Mouse (Mus musculus) intestine, embryonic 15.5 days (tissue): Measurements from ENCODE around the gene Cldnd1. TPM values are rescaled to one million over a fixed set of nuclear protein-coding genes. Genes with fewer than 3 reads are reported as not detected.

Experiments
- ATAC-seq: fragments of 200-750 bp; cut with Nextera tagmentation; 2 replicates; pipeline ENCODE4 v1.8.0; 2017; ENCODE audit warnings: moderate TSS enrichment, moderate library complexity
- H3K27ac ChIP-seq: fragments of 300-500 bp; sonication (generic); 2 replicates; pipeline ENCODE4 v1.5.1; 2015; ENCODE audit warnings: mild to moderate bottlenecking, inconsistent platforms
- H3K27me3 ChIP-seq: fragments of 300-500 bp; sonication (generic); replicated peaks from 2 replicates; pipeline ENCODE4 v1.6.1; 2015; ENCODE audit warnings: inconsistent platforms
- H3K36me3 ChIP-seq: fragments of 300-500 bp; sonication (generic); 2 replicates; pipeline ENCODE4 v1.6.1; 2015; ENCODE audit warnings: inconsistent platforms
- H3K4me1 ChIP-seq: fragments of 300-500 bp; sonication (generic); replicated peaks from 2 replicates; pipeline ENCODE4 v1.6.1; 2015; ENCODE audit warnings: inconsistent platforms
- H3K4me2 ChIP-seq: fragments of 300-500 bp; sonication (generic); replicated peaks from 2 replicates; pipeline ENCODE4 v1.6.1; 2015; ENCODE audit warnings: mild to moderate bottlenecking, inconsistent platforms
- H3K4me3 ChIP-seq: fragments of 300-500 bp; sonication (generic); replicated peaks from 2 replicates; pipeline ENCODE4 v1.5.1; 2015; ENCODE audit warnings: inconsistent platforms
- H3K9ac ChIP-seq: fragments of 300-500 bp; sonication (generic); 2 replicates; pipeline ENCODE4 v1.6.1; 2015; ENCODE audit warnings: inconsistent platforms
- H3K9me3 ChIP-seq: fragments of 300-500 bp; sonication (generic); 2 replicates; pipeline ENCODE4 v1.6.1; 2016; ENCODE audit warnings: inconsistent platforms
- WGBS: fragments of 180-500 bp; shearing (Covaris S2); methylation state at CpG from one replicate; pipeline ENCODE4 v1.1.7; 2015; 5-methylcytosine and 5-hydroxymethylcytosine counted together
- polyA plus RNA-seq: library from polyadenylated mRNA; unstranded; fragments of >200 nt; fragmentation: Nextera tagmentation; extraction: Ambion mirVana; gene quantifications from 2 replicates; pipeline ENCODE4 v1.2.1, GENCODE M21; 2015

The Cldnd1 gene
- polyA plus RNA-seq, 1 experiment from 2014 or later, result 97.6 TPM

DNA sequence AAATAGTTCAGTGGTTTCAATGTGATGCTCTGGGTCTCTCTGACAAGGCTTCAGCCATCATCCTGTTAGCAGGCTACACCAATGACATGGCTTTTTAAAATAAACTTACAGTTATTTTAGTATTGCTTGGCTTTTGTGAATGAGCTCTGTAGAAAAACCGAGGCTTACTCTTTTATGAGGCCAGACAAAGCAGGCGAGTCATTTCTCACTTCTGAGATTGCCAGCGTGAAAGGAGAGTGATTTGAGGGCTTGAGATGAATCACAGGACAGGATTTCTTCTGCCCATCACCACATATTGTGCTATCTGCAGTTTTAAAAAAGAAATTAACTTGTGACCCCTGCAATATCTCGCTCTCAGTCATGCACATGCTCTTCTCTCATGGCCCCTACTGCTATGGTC, 12.7 kb upstream of the Cldnd1 start:
- no peak overlapping the region for H3K4me2 ChIP-seq
- no peaks in the 10 kb centered on the region for H3K27me3 ChIP-seq
- ATAC-seq, result no peak
- no peaks in the 10 kb centered on the region for H3K9me3 ChIP-seq
- no peaks in the 10 kb centered on the region for H3K4me1 ChIP-seq
- no peak overlapping the region for H3K27ac ChIP-seq
- 62% methylated on average over 4 of the region's 4 CpGs for WGBS
- H3K36me3 ChIP-seq, result no peaks in the 10 kb centered on the region
- H3K4me3 ChIP-seq, result no peak overlapping the region
- no peak overlapping the region for H3K9ac ChIP-seq

DNA sequence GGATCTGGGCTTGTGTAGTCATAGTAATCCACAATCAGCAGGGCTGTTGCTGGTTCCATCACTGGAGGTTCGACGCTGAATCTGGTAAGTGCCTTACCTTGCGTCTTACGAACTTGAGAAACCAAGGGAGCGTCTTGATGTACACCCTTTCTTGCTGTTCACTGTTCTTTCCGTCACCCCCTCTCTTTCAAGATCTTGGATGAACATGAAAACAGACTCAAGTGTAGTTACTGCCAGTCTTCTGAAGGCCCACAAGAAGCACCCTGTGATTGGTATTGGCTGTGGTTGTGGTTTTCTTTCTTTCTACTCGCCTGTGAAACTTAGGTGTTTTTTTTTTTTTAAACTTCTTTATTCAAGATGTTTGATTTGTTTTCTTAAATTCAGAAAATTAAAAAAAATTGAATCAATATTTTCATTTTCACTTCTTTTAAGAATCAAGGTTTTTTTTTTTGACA, 9.0 kb upstream of the Cldnd1 start, which contains the start of gene Gpr15:
TSS of gene Gpr15 (minus strand) at position 405 of the 455 bp plus-strand sequence.
- Histone ChIP-seq H3K9ac (no peak within 1 kb of the TSS), H3K36me3 (no peaks in the 10 kb centered on the region), H3K27ac (no peak within 1 kb of the TSS), H3K4me3 (no peak within 1 kb of the TSS), H3K4me2 (no peak within 1 kb of the TSS), H3K27me3 (no peaks in the 10 kb centered on the region), H3K9me3 (no peaks in the 10 kb centered on the region), H3K4me1 (no peaks in the 10 kb centered on the region)
- WGBS, result 93% methylated on average over 7 of the region's 7 CpGs
- no peak for ATAC-seq

DNA sequence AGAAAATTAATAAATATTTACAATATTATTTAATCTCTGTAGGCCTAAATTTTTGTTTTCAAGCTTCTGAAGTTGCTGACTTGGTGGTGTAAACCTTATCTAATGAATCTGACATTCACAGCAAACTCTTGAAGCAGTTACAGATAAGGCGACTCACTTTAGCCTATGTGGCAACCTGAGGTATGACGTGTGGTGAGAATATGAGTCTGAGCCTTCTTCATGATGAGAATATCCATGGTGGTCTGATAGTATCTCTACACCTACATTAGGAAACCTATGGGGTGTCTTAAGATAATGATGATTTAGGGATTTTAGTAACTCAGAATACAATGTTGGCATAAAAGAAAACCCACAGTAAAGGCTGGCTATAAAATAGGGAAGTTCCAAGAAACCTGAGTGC, 5.4 kb upstream of the Cldnd1 start:
- H3K4me1 ChIP-seq, result no peaks in the 10 kb centered on the region
- H3K27me3 ChIP-seq, result no peaks in the 10 kb centered on the region
- no peak overlapping the region for H3K4me2 ChIP-seq
- no peak overlapping the region for H3K4me3 ChIP-seq
- WGBS, result 69% methylated on average over 2 of the region's 2 CpGs
- no peak for ATAC-seq
- H3K27ac ChIP-seq, result no peak overlapping the region
- H3K9me3 ChIP-seq, result no peaks in the 10 kb centered on the region
- H3K9ac ChIP-seq, result no peak overlapping the region
- H3K36me3 ChIP-seq, result no peaks in the 10 kb centered on the region

DNA sequence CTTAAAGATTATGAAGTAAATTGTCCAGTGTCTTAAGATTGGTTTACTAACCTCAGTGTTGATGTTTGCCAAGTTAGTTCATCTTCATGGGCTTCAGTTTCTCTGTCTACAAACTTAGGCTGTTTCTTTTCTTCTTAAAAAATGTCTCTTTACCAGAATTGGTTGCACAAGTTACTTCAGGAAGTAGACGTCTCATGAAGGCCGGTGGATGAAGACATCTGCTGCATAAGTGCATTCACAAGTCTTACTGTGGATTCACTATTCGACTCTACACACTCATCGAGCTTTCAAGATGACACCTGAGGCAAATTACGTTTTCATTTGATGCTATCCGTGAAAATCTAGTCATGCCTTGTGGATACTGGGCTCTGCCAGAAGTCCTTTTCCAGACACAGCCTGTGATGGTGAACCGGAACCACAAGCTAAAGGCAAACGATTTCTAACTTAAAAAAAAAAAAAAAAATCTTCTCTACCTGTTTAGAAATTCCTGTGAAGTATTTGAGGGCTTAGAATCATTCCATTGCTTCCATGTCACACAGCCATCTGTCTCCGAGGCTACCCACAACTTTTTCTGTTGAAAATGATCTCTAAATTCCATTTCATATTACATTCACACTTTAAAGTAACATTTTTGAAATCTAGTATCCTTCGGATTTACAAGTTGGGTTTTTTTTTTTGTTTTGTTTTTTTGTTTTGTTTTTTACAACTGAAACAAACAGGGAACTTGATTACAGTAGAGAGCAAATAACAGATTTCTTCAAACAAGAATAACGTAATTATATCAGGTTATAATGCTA, 832 bp upstream of the Cldnd1 start:
- ATAC-seq, result no peak
- Histone ChIP-seq H3K27ac (no peak overlapping the region), H3K9ac (no peak overlapping the region), H3K4me3 (peak overlapping the region; percentile 68; the same call in 1 of the 2 replicates), H3K9me3 (no peaks in the 10 kb centered on the region), H3K36me3 (no peaks in the 10 kb centered on the region), H3K27me3 (no peaks in the 10 kb centered on the region), H3K4me2 (peak overlapping the region; percentile 63), H3K4me1 (peaks cover 4% of the 10 kb centered on the region; the same call in 1 of the 2 replicates)
- 73% methylated on average over 11 of the region's 11 CpGs for WGBS

DNA sequence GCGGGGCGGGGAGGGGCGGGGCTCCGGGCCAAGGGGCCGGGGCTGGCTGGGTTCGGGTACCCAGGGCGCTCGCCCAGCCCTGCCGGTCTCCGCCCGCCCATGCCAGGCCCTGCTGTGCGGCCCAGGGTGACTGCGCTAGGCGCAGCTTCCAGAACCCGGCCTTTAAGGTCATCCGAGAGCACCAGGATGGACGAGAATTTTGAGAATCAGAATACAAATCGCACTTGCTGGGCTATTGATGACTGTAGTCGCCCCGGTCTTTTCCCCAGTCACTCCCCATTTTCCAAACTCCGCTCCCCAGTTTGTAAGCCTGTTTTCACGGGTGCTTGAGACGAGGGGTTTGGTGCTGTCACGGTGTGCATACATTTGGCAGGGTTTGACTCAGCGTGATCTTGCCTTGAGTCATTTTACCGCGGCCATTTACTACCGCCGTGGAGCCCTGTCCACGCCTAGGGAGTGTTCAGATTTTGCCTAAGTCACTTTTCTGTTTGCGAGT, 514 bp downstream of the Cldnd1 start:
- WGBS, result 0% methylated on average over 28 of the region's 31 CpGs

DNA sequence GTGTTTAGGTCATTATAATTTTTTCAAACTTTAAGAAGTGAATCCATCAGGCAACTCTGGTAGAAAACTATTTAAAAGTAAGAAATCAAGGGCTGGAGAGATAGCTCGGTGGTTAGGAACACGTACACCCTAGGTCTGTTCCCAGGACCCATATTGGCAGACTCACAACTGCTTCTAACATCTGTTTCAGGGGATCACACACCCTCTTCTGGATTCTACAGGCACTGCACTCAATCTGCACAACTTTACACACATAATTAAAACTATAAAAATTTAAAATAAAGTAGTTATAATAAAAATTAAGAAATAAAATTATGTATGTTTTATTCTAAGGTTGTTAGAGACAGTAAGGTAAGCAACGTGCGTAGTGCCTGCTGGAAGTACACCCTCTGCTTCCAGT, 10.5 kb downstream of the Cldnd1 start:
- Histone ChIP-seq H3K4me3 (no peak overlapping the region), H3K36me3 (peaks cover 5% of the 10 kb centered on the region), H3K4me2 (no peak overlapping the region), H3K9me3 (no peaks in the 10 kb centered on the region), H3K4me1 (no peaks in the 10 kb centered on the region), H3K27me3 (no peaks in the 10 kb centered on the region), H3K9ac (no peak overlapping the region), H3K27ac (no peak overlapping the region)
- 85% methylated on average over 4 of the region's 4 CpGs for WGBS
- ATAC-seq, result no peak

More for the DNA sequence above, 514 bp downstream of the Cldnd1 start:
- ATAC-seq, result peak; percentile 95
- Histone ChIP-seq H3K4me1 (peaks cover 4% of the 10 kb centered on the region; the same call in 1 of the 2 replicates), H3K27ac (peak overlapping the region; percentile 79), H3K4me2 (peak overlapping the region; percentile 63), H3K9me3 (no peaks in the 10 kb centered on the region), H3K9ac (peak overlapping the region; percentile 68), H3K36me3 (peaks cover 5% of the 10 kb centered on the region; the same call in 1 of the 2 replicates), H3K27me3 (no peaks in the 10 kb centered on the region), H3K4me3 (peak overlapping the region; percentile 68)

DNA sequence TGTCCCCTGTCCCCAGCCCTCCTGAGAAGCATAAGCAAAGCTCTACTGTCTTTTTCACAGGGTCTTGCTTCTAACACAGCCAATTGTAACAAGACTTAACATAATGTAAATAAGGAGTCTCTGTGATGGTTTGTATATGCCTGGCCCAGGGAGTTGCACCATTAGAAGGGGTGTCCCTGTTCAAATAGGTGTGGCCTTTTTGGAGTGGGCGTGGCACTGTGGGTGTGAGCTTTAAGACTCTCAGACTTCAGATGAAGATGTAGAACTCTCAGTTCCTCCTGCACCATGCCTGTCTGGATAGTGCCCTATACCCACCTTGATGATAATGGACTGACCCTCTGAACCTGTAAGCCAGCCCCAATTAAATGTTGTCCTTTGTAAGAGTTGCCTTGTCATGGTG, 11.1 kb downstream of the Cldnd1 start:
- no peak overlapping the region for H3K27ac ChIP-seq
- H3K4me2 ChIP-seq, result no peak overlapping the region
- no peak; the same call in 1 of the 2 replicates for ATAC-seq
- H3K4me3 ChIP-seq, result no peak overlapping the region
- no peaks in the 10 kb centered on the region for H3K9me3 ChIP-seq
- WGBS, result 97% methylated on average over 1 of the region's 1 CpGs
- H3K27me3 ChIP-seq, result no peaks in the 10 kb centered on the region
- H3K36me3 ChIP-seq, result peaks cover 5% of the 10 kb centered on the region
- no peaks in the 10 kb centered on the region for H3K4me1 ChIP-seq
- H3K9ac ChIP-seq, result no peak overlapping the region

DNA sequence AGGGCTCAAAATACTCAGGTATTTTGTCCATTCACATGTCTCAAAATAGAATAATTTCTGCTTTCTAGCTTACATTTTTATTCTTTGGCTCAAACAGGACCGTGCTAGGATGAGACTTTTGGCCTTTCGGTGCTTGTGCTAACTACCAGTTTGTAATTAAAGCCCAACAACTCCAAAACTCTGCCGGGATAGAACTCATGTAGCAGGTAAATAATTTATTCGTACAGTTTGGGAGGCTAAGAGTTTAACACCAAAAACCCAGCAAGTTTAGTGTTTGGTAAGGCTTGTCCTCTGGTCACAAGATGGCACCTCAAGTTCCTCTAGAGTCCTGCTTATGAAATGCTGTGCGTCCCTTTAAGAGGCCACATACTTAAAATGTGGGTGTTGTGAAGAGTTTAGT, 13.0 kb downstream of the Cldnd1 start:
- no peak for ATAC-seq
- 92% methylated on average over 5 of the region's 5 CpGs for WGBS
- H3K4me1 ChIP-seq, result no peaks in the 10 kb centered on the region

DNA sequence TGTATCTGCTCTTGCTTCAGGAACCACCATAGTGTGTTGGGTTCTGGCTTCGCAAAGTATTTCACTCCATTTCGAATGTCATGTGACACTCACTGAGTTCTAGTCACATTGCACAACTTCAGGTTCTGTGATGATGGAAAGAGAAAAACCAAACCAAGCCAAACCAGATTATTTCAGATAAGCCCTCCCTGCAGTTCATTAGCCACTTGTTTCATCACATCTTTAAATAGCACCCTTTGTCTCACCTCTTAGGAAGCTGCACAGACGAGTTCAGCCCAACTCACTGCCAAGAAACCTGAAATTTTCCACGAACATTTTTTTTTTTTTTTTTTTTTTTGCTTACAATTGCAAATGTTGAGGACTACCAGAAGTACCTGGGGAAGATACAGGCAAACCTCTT, 19.0 kb downstream of the Cldnd1 start:
- Histone ChIP-seq H3K36me3 (no peaks in the 10 kb centered on the region), H3K9ac (no peak overlapping the region), H3K4me3 (no peak overlapping the region), H3K4me2 (no peak overlapping the region), H3K27ac (no peak overlapping the region), H3K27me3 (no peaks in the 10 kb centered on the region), H3K9me3 (no peaks in the 10 kb centered on the region), H3K4me1 (no peaks in the 10 kb centered on the region)
- no peak for ATAC-seq
- WGBS, result 70% methylated on average over 4 of the region's 4 CpGs

More for the DNA sequence above, 13.0 kb downstream of the Cldnd1 start:
- H3K9me3 ChIP-seq, result no peaks in the 10 kb centered on the region
- no peak overlapping the region for H3K9ac ChIP-seq
- H3K27me3 ChIP-seq, result no peaks in the 10 kb centered on the region
- no peak overlapping the region for H3K4me2 ChIP-seq
- H3K4me3 ChIP-seq, result no peak overlapping the region
- H3K36me3 ChIP-seq, result no peaks in the 10 kb centered on the region
- no peak overlapping the region for H3K27ac ChIP-seq

DNA sequence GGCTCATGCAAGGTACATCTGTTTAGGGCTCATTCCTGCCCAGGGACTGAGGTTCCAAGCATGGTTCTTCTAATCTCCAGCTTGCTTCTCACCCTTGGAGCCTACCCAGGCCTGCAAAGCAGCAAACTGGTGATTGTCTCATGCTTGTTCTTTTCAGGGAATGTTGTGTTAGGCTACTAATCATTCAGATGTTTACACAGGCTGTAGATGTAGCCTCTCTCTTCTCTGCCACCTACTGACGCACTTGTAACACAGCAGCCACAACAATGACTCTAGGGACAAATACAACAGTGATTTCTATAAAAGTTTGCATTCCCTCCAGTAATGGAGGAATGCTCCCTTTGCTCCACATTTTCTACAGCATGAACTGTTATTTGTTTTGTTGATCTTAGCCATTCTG, 23.6 kb downstream of the Cldnd1 start:
- no peaks in the 10 kb centered on the region for H3K36me3 ChIP-seq
- no peaks in the 10 kb centered on the region for H3K9me3 ChIP-seq
- no peak overlapping the region for H3K4me3 ChIP-seq
- no peaks in the 10 kb centered on the region for H3K27me3 ChIP-seq
- 24% methylated on average over 1 of the region's 1 CpGs for WGBS
- no peaks in the 10 kb centered on the region for H3K4me1 ChIP-seq
- no peak overlapping the region for H3K27ac ChIP-seq
- peak; percentile 51; the same call in 1 of the 2 replicates for ATAC-seq
- no peak overlapping the region for H3K9ac ChIP-seq
- no peak overlapping the region for H3K4me2 ChIP-seq

DNA sequence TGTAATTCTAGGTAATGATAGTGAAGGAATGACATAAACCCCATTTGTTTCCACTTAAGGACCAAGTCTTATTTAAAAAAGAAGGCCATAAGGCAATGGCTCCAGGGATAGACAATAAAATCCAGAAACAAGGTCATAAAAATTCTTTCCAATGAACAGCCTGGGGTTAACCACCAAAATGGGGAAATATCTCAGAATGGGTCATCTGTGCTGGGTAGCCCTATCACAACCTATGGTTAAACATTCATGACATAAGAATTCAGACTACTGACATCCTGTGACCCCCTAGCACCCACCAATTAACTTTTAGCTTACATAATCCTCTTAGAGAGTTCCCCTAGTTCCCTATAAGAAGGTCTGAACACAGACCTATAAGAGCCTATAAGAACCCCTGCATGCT, 28.5 kb downstream of the Cldnd1 start:
- no peaks in the 10 kb centered on the region for H3K27me3 ChIP-seq
- no peak overlapping the region for H3K27ac ChIP-seq
- H3K9me3 ChIP-seq, result no peaks in the 10 kb centered on the region
- no peak overlapping the region for H3K4me2 ChIP-seq
- no peaks in the 10 kb centered on the region for H3K36me3 ChIP-seq
- no peaks in the 10 kb centered on the region for H3K4me1 ChIP-seq
- H3K4me3 ChIP-seq, result no peak overlapping the region
- no peak for ATAC-seq
- H3K9ac ChIP-seq, result no peak overlapping the region

DNA sequence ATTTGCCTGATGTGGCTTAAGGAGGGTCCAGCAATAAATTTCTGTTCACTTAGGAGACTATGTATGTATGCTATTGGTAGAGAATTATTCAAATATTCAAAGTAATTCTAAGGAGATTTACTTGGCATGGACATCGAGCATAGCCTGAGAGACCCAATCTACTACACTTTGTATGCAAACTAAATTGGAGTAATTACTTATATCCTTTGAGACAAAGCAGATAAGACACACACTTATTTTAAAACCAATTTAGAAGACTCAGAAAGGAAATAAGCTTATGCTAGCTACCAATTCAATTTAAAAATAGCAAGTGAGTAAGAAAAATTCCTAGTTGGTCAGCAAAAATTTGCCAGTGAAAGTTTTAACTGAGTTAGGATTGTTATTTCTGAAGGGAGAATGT, 35.4 kb downstream of the Cldnd1 start, which contains the start of gene Olfr172:
TSS of gene Olfr172 (minus strand) at position 101 of the 400 bp plus-strand sequence.
- no peak within 1 kb of the TSS for H3K4me2 ChIP-seq
- ATAC-seq, result no peak
- no peaks in the 10 kb centered on the region for H3K4me1 ChIP-seq
- no peak within 1 kb of the TSS for H3K27ac ChIP-seq
- no peaks in the 10 kb centered on the region for H3K27me3 ChIP-seq
- H3K9ac ChIP-seq, result no peak within 1 kb of the TSS
- H3K9me3 ChIP-seq, result no peaks in the 10 kb centered on the region
- 88% methylated on average over 1 of the region's 1 CpGs for WGBS
- no peak within 1 kb of the TSS for H3K4me3 ChIP-seq
- H3K36me3 ChIP-seq, result no peaks in the 10 kb centered on the region
